Mouse (Mus musculus) forebrain, embryonic 15.5 days (tissue): ENCODE data around the gene Slc22a1. TPM values are rescaled to one million over a fixed set of nuclear protein-coding genes. Genes with fewer than 3 reads are reported as not detected.

Experiments used
- ATAC-seq: fragments of 200-750 bp; cut with Nextera tagmentation; replicated peaks from 2 replicates; pipeline ENCODE4 v1.8.0; 2017; ENCODE audit warnings: mild to moderate bottlenecking, moderate TSS enrichment, moderate library complexity
- H3K27ac ChIP-seq: fragments of 300-500 bp; sonication (generic); replicated peaks from 2 replicates; pipeline ENCODE4 v1.5.1; 2015; ENCODE audit warnings: mild to moderate bottlenecking, inconsistent platforms
- H3K27me3 ChIP-seq: fragments of 300-500 bp; sonication (generic); 2 replicates; pipeline ENCODE4 v1.6.1; 2015; ENCODE audit warnings: inconsistent platforms
- H3K36me3 ChIP-seq: fragments of 300-500 bp; sonication (generic); 2 replicates; pipeline ENCODE4 v1.6.1; 2015; ENCODE audit warnings: mild to moderate bottlenecking, inconsistent platforms
- H3K4me1 ChIP-seq: fragments of 300-500 bp; sonication (generic); 2 replicates; pipeline ENCODE4 v1.6.1; 2015; ENCODE audit warnings: inconsistent platforms
- H3K4me2 ChIP-seq: fragments of 300-500 bp; sonication (generic); replicated peaks from 2 replicates; pipeline ENCODE4 v1.6.1; 2015; ENCODE audit warnings: mild to moderate bottlenecking, inconsistent platforms
- H3K4me3 ChIP-seq: fragments of 300-500 bp; sonication (generic); 2 replicates; pipeline ENCODE4 v1.5.1; 2015; ENCODE audit warnings: mild to moderate bottlenecking, inconsistent platforms
- H3K9ac ChIP-seq: fragments of 300-500 bp; sonication (generic); replicated peaks from 2 replicates; pipeline ENCODE4 v1.6.1; 2015; ENCODE audit warnings: mild to moderate bottlenecking, inconsistent platforms
- H3K9me3 ChIP-seq: fragments of 300-500 bp; sonication (generic); 2 replicates; pipeline ENCODE4 v1.6.1; 2016; ENCODE audit warnings: inconsistent platforms
- WGBS: fragments of 180-500 bp; shearing (Covaris S2); methylation state at CpG from one replicate; pipeline ENCODE4 v1.1.7; 2015; ENCODE audit warnings: mixed read lengths; 5-methylcytosine and 5-hydroxymethylcytosine counted together
- polyA plus RNA-seq: library from polyadenylated mRNA; unstranded; fragments of >200 nt; fragmentation: Nextera tagmentation; extraction: Ambion mirVana; gene quantifications from 2 replicates; pipeline ENCODE4 v1.2.1, GENCODE M21; 2015

Slc22a1 gene
- polyA plus RNA-seq, 1 experiment from 2014 or later = not detected

- no peaks in the 10 kb centered on the region for H3K4me1 ChIP-seq
- peaks cover 49% of the 10 kb centered on the region for H3K36me3 ChIP-seq
- WGBS = 93% methylated on average over 2 of the region's 2 CpGs
- H3K27me3 ChIP-seq = no peaks in the 10 kb centered on the region
- H3K9ac ChIP-seq = no peak overlapping the region
- no peak overlapping the region for H3K27ac ChIP-seq
- H3K4me3 ChIP-seq = no peak overlapping the region
- no peak overlapping the region for H3K4me2 ChIP-seq
- H3K9me3 ChIP-seq = no peaks in the 10 kb centered on the region
- ATAC-seq = no peak
These were observed 35.3 kb upstream of the Slc22a1 start for GRCm38 (mm10) chr17:12710976-12711375.

GRCm38 (mm10) chr17:12710050-12710780, 34.6 kb upstream of the Slc22a1 start:
- H3K27me3 ChIP-seq = no peaks in the 10 kb centered on the region
- no peak overlapping the region for H3K27ac ChIP-seq
- no peak for ATAC-seq
- H3K36me3 ChIP-seq = peaks cover 50% of the 10 kb centered on the region
- no peak overlapping the region for H3K4me3 ChIP-seq
- H3K9ac ChIP-seq = no peak overlapping the region
- 72% methylated on average over 13 of the region's 13 CpGs for WGBS
- H3K9me3 ChIP-seq = no peaks in the 10 kb centered on the region
- no peaks in the 10 kb centered on the region for H3K4me1 ChIP-seq
- H3K4me2 ChIP-seq = no peak overlapping the region

- H3K27ac ChIP-seq = no peak overlapping the region
- no peaks in the 10 kb centered on the region for H3K27me3 ChIP-seq
- ATAC-seq = no peak
- H3K4me1 ChIP-seq = no peaks in the 10 kb centered on the region
- no peaks in the 10 kb centered on the region for H3K9me3 ChIP-seq
- no peak overlapping the region for H3K9ac ChIP-seq
- peaks cover 52% of the 10 kb centered on the region for H3K36me3 ChIP-seq
- no peak overlapping the region for H3K4me3 ChIP-seq
- H3K4me2 ChIP-seq = no peak overlapping the region
- 91% methylated on average over 3 of the region's 3 CpGs for WGBS
These were observed 32.8 kb upstream of the Slc22a1 start for GRCm38 (mm10) chr17:12708398-12708797.

- Histone ChIP-seq H3K4me2 (no peak overlapping the region), H3K9ac (no peak overlapping the region), H3K36me3 (peaks cover 67% of the 10 kb centered on the region), H3K27ac (no peak overlapping the region), H3K4me1 (no peaks in the 10 kb centered on the region), H3K4me3 (no peak overlapping the region), H3K27me3 (no peaks in the 10 kb centered on the region), H3K9me3 (no peaks in the 10 kb centered on the region)
- WGBS = 92% methylated on average over 10 of the region's 10 CpGs
- no peak for ATAC-seq
These were observed 31.0 kb upstream of the Slc22a1 start for GRCm38 (mm10) chr17:12706590-12707049.

- Histone ChIP-seq H3K9me3 (no peaks in the 10 kb centered on the region), H3K36me3 (peaks cover 77% of the 10 kb centered on the region), H3K27ac (no peak overlapping the region), H3K4me3 (no peak overlapping the region), H3K27me3 (no peaks in the 10 kb centered on the region), H3K4me1 (no peaks in the 10 kb centered on the region), H3K9ac (no peak overlapping the region), H3K4me2 (no peak overlapping the region)
- whole genome bisulfite sequencing = 93% methylated on average over 5 of the region's 5 CpGs
- ATAC-seq = no peak
These were observed 27.3 kb upstream of the Slc22a1 start for GRCm38 (mm10) chr17:12702901-12703300.

- no peak for ATAC-seq
- Histone ChIP-seq H3K27me3 (no peaks in the 10 kb centered on the region), H3K9ac (no peak overlapping the region), H3K4me3 (no peak overlapping the region), H3K4me1 (no peaks in the 10 kb centered on the region), H3K9me3 (no peaks in the 10 kb centered on the region), H3K36me3 (peaks cover 92% of the 10 kb centered on the region), H3K4me2 (no peak overlapping the region), H3K27ac (no peak overlapping the region)
- 96% methylated on average over 6 of the region's 6 CpGs for WGBS
These were observed 24.7 kb upstream of the Slc22a1 start for GRCm38 (mm10) chr17:12700373-12700772.

- Histone ChIP-seq H3K9me3 (no peaks in the 10 kb centered on the region), H3K9ac (no peak overlapping the region), H3K4me3 (no peak overlapping the region), H3K36me3 (peaks cover 96% of the 10 kb centered on the region), H3K27me3 (no peaks in the 10 kb centered on the region), H3K4me2 (no peak overlapping the region), H3K27ac (no peak overlapping the region), H3K4me1 (no peaks in the 10 kb centered on the region)
- ATAC-seq = no peak
- 96% methylated on average over 7 of the region's 7 CpGs for WGBS
These were observed 16.3 kb upstream of the Slc22a1 start for GRCm38 (mm10) chr17:12691899-12692298.

GRCm38 (mm10) chr17:12689537-12689936, 13.9 kb upstream of the Slc22a1 start:
- Histone ChIP-seq H3K27ac (no peak overlapping the region), H3K9me3 (no peaks in the 10 kb centered on the region), H3K27me3 (no peaks in the 10 kb centered on the region), H3K36me3 (peaks cover 97% of the 10 kb centered on the region), H3K4me2 (no peak overlapping the region), H3K9ac (no peak overlapping the region), H3K4me1 (no peaks in the 10 kb centered on the region), H3K4me3 (no peak overlapping the region)
- no peak for ATAC-seq
- 82% methylated on average over 3 of the region's 3 CpGs for WGBS

GRCm38 (mm10) chr17:12688427-12689110, 12.9 kb upstream of the Slc22a1 start:
- WGBS = 88% methylated on average over 20 of the region's 20 CpGs
- Histone ChIP-seq H3K4me1 (no peaks in the 10 kb centered on the region), H3K4me3 (no peak overlapping the region), H3K9ac (no peak overlapping the region), H3K36me3 (peaks cover 99% of the 10 kb centered on the region), H3K4me2 (no peak overlapping the region), H3K27ac (no peak overlapping the region), H3K9me3 (no peaks in the 10 kb centered on the region), H3K27me3 (no peaks in the 10 kb centered on the region)
- ATAC-seq = no peak

GRCm38 (mm10) chr17:12684928-12685624, 9.4 kb upstream of the Slc22a1 start:
- Histone ChIP-seq H3K36me3 (peaks cover 75% of the 10 kb centered on the region), H3K27ac (no peak overlapping the region), H3K9me3 (no peaks in the 10 kb centered on the region), H3K4me2 (no peak overlapping the region), H3K4me1 (no peaks in the 10 kb centered on the region), H3K4me3 (no peak overlapping the region), H3K27me3 (no peaks in the 10 kb centered on the region), H3K9ac (no peak overlapping the region)
- ATAC-seq = no peak
- WGBS = 92% methylated on average over 7 of the region's 7 CpGs

- peaks cover 68% of the 10 kb centered on the region for H3K36me3 ChIP-seq
These were observed 8.8 kb upstream of the Slc22a1 start for GRCm38 (mm10) chr17:12684412-12684811.

GRCm38 (mm10) chr17:12683582-12683981, 8.0 kb upstream of the Slc22a1 start:
- Histone ChIP-seq H3K4me1 (no peaks in the 10 kb centered on the region), H3K27ac (no peak overlapping the region), H3K4me2 (no peak overlapping the region), H3K9ac (no peak overlapping the region), H3K36me3 (peaks cover 60% of the 10 kb centered on the region), H3K9me3 (no peaks in the 10 kb centered on the region), H3K4me3 (no peak overlapping the region), H3K27me3 (no peaks in the 10 kb centered on the region)
- ATAC-seq = no peak
- 93% methylated on average over 13 of the region's 13 CpGs for WGBS

More at GRCm38 (mm10) chr17:12684412-12684811, 8.8 kb upstream of the Slc22a1 start:
- H3K9ac ChIP-seq = no peak overlapping the region
- H3K27ac ChIP-seq = no peak overlapping the region
- no peaks in the 10 kb centered on the region for H3K9me3 ChIP-seq
- 84% methylated on average over 4 of the region's 4 CpGs for WGBS
- no peaks in the 10 kb centered on the region for H3K27me3 ChIP-seq
- no peak overlapping the region for H3K4me2 ChIP-seq
- H3K4me1 ChIP-seq = no peaks in the 10 kb centered on the region
- no peak overlapping the region for H3K4me3 ChIP-seq
- no peak for ATAC-seq
